Mouse (Mus musculus) ES-Bruce4 (cell line): ENCODE results near the gene Rfx2. TPM values are rescaled to one million over a fixed set of nuclear protein-coding genes. Genes with fewer than 3 reads are reported as not detected.

ENCODE experiments used
- H3K27ac ChIP-seq: 2 replicates; pipeline ENCODE4 v1.5.1; 2012; ENCODE audit warnings: low read length, inconsistent platforms; ENCODE audit not compliant: insufficient read depth
- H3K27me3 ChIP-seq: 2 replicates; pipeline ENCODE4 v1.6.1; 2012; ENCODE audit warnings: mild to moderate bottlenecking, low read length, inconsistent platforms; ENCODE audit not compliant: control insufficient read depth, poor library complexity, insufficient read depth, severe bottlenecking
- H3K36me3 ChIP-seq: 2 replicates; pipeline ENCODE4 v1.6.1; 2012; ENCODE audit warnings: inconsistent platforms, mild to moderate bottlenecking, low read length, moderate library complexity; ENCODE audit not compliant: control insufficient read depth, poor library complexity, insufficient read depth, severe bottlenecking
- H3K4me1 ChIP-seq: one replicate; pipeline ENCODE4 v1.8.1; 2011; ENCODE audit warnings: low read length; ENCODE audit not compliant: control insufficient read depth, insufficient read depth
- H3K4me3 ChIP-seq: 2 replicates; pipeline ENCODE4 v1.5.1; 2011; ENCODE audit warnings: low read depth, mild to moderate bottlenecking, low read length
- H3K9ac ChIP-seq: 2 replicates; pipeline ENCODE4 v1.6.1; 2012; ENCODE audit warnings: low read depth, mild to moderate bottlenecking, inconsistent platforms; ENCODE audit not compliant: poor library complexity, severe bottlenecking
- H3K9me3 ChIP-seq: replicated peaks from 2 replicates; pipeline ENCODE4 v1.6.1; 2012; ENCODE audit warnings: mild to moderate bottlenecking, low read length, inconsistent platforms; ENCODE audit not compliant: control insufficient read depth, poor library complexity, insufficient read depth, severe bottlenecking
- CTCF ChIP-seq: IDR thresholded peaks from one replicate; pipeline ENCODE4 v1.8.1; 2011; ENCODE audit warnings: low read depth, low read length
- EP300 ChIP-seq: IDR thresholded peaks from 2 replicates; pipeline ENCODE4 v1.6.1; 2011; ENCODE audit warnings: low read depth, low read length; ENCODE audit not compliant: insufficient read depth
- POLR2A ChIP-seq: IDR thresholded peaks from one replicate; pipeline ENCODE4 v1.8.1; 2011; ENCODE audit warnings: low read length; ENCODE audit not compliant: insufficient read depth
- polyA plus RNA-seq: library from polyadenylated mRNA; stranded (reverse); fragments of >200 nt; gene quantifications from 2 replicates; pipeline ENCODE4 v1.2.4, GENCODE M21; 2011; ENCODE audit warnings: low read depth; ENCODE audit not compliant: missing spikeins, insufficient read depth, insufficient read length

The Rfx2 gene
- polyA plus RNA-seq, 1 experiment = 27.5 TPM

GRCm38 (mm10) chr17:56793614-56794319, 37.0 kb downstream of the Rfx2 start:
- no peaks in the 10 kb centered on the region for H3K9me3 ChIP-seq
- H3K9ac ChIP-seq = no peak overlapping the region
- no peaks in the 10 kb centered on the region for H3K4me1 ChIP-seq
- no peaks in the 10 kb centered on the region for H3K36me3 ChIP-seq
- no peak overlapping the region for H3K4me3 ChIP-seq
- no peaks in the 10 kb centered on the region for H3K27me3 ChIP-seq
- TF ChIP-seq CTCF (no peak), POLR2A (no peak), EP300 (no peak)
- no peak overlapping the region for H3K27ac ChIP-seq

GRCm38 (mm10) chr17:56792588-56792987, 38.2 kb downstream of the Rfx2 start:
- no peak for TF ChIP-seq CTCF
- no peak for TF ChIP-seq POLR2A
- Histone ChIP-seq H3K36me3 (no peaks in the 10 kb centered on the region), H3K9ac (no peak overlapping the region), H3K9me3 (no peaks in the 10 kb centered on the region), H3K4me1 (no peaks in the 10 kb centered on the region), H3K27ac (no peak overlapping the region), H3K27me3 (no peaks in the 10 kb centered on the region), H3K4me3 (no peak overlapping the region)

GRCm38 (mm10) chr17:56789286-56789685, 41.5 kb downstream of the Rfx2 start:
- H3K27me3 ChIP-seq = no peaks in the 10 kb centered on the region
- TF ChIP-seq CTCF (no peak), EP300 (no peak), POLR2A (no peak)
- H3K9ac ChIP-seq = no peak overlapping the region
- H3K4me1 ChIP-seq = no peaks in the 10 kb centered on the region
- no peak overlapping the region for H3K4me3 ChIP-seq
- H3K9me3 ChIP-seq = no peaks in the 10 kb centered on the region
- H3K36me3 ChIP-seq = no peaks in the 10 kb centered on the region
- H3K27ac ChIP-seq = no peak overlapping the region

- TF ChIP-seq EP300 (no peak), CTCF (no peak), POLR2A (no peak)
- H3K9me3 ChIP-seq = no peaks in the 10 kb centered on the region
- no peak overlapping the region for H3K27ac ChIP-seq
- no peaks in the 10 kb centered on the region for H3K27me3 ChIP-seq
- no peaks in the 10 kb centered on the region for H3K4me1 ChIP-seq
- no peak overlapping the region for H3K4me3 ChIP-seq
- no peak overlapping the region for H3K9ac ChIP-seq
- H3K36me3 ChIP-seq = no peaks in the 10 kb centered on the region
Observed at GRCm38 (mm10) chr17:56788886-56789285, 41.9 kb downstream of the Rfx2 start.

- Histone ChIP-seq H3K36me3 (0 out of 2 replicates have a peak, but pooled peaks cover 6% of the 10 kb centered on the region), H3K4me1 (no peaks in the 10 kb centered on the region), H3K9ac (no peak overlapping the region)
Observed at GRCm38 (mm10) chr17:56780291-56780978, 50.4 kb downstream of the Rfx2 start.

GRCm38 (mm10) chr17:56778779-56779362, 51.9 kb downstream of the Rfx2 start:
- Histone ChIP-seq H3K4me3 (no peak overlapping the region), H3K9ac (no peak overlapping the region), H3K9me3 (no peaks in the 10 kb centered on the region), H3K27ac (no peak overlapping the region), H3K4me1 (no peaks in the 10 kb centered on the region), H3K27me3 (no peaks in the 10 kb centered on the region), H3K36me3 (0 out of 2 replicates have a peak, but pooled peaks cover 6% of the 10 kb centered on the region)
- TF ChIP-seq POLR2A = no peak
- no peak for TF ChIP-seq CTCF
- no peak for TF ChIP-seq EP300

More at GRCm38 (mm10) chr17:56780291-56780978, 50.4 kb downstream of the Rfx2 start:
- no peak overlapping the region for H3K4me3 ChIP-seq
- no peaks in the 10 kb centered on the region for H3K27me3 ChIP-seq
- no peak overlapping the region for H3K27ac ChIP-seq
- TF ChIP-seq CTCF (no peak), POLR2A (no peak)
- H3K9me3 ChIP-seq = no peaks in the 10 kb centered on the region
